Mouse (Mus musculus) lung, adult 10 weeks (tissue): Measurements from ENCODE around the gene Pramel7. TPM values are rescaled to one million over a fixed set of nuclear protein-coding genes. Genes with fewer than 3 reads are reported as not detected.

Experiments
- polyA plus RNA-seq: library from polyadenylated mRNA; stranded (reverse); fragments of 350-450 nt; fragmentation: Illumina TruSeq; extraction: RNeasy Lipid Tissue Mini Kit (QIAGEN cat#74804); gene quantifications from one replicate; pipeline ENCODE4 v1.2.3, GENCODE M21; 2014; ENCODE audit warnings: low read depth, low replicate concordance; ENCODE audit not compliant: insufficient read depth

Pramel7 gene
- not detected for polyA plus RNA-seq

GRCm38 (mm10) chr2:87496993-87497392, at the start of gene Pramel7:
Pramel7 (minus strand) TSS chr2:87497093.

GRCm38 (mm10) chr2:87545442-87545841, 48.5 kb upstream of the Pramel7 start, which contains the start of gene Olfr1128:
Olfr1128 (minus strand) TSS chr2:87545542.

GRCm38 (mm10) chr2:87531496-87531895, 34.6 kb upstream of the Pramel7 start, which contains the start of gene Olfr153:
Olfr153 (plus strand) TSS chr2:87531796.

DNA sequence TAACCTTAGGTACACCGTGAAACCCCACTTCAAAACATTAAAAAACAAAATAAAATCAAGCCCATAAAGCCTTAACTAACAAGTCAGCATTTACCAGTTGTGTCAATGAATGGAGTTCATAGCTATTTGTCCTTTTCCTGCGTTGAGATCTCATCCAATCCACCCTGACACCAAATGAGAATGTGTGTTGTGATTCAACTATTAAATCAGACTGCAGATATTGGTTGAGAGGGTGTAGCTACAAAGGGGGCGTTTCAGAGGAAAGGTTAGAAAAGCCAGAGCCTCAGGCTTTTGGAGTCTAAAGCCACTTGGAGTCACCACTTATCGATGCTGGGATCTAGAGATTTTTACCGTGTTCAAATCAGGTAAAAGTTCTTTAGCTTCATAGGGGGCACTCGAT, 9.4 kb upstream of the Pramel7 start, which contains the start of gene Pramel6:
Pramel6 (plus strand) TSS at position 301 of the 400 bp plus-strand sequence.

GRCm38 (mm10) chr2:87453662-87454061, 43.2 kb downstream of the Pramel7 start, which contains the start of gene Olfr1126:
Olfr1126 (plus strand) TSS chr2:87453962.

Other genes with a start within 250 kb of the Pramel7 start
- not detected for gene Olfr1115, start 249.1 kb downstream of the Pramel7 start, polyA plus RNA-seq
- not detected for gene Olfr1116, start 229.6 kb downstream of the Pramel7 start, polyA plus RNA-seq
- gene Olfr1118, start 189.5 kb downstream of the Pramel7 start, polyA plus RNA-seq: not detected
- not detected for gene Olfr1120, start 142.3 kb downstream of the Pramel7 start, polyA plus RNA-seq
- gene Olfr1121, start 127.2 kb downstream of the Pramel7 start, polyA plus RNA-seq: not detected
- gene Olfr1122, start 111.2 kb downstream of the Pramel7 start, polyA plus RNA-seq: not detected
- not detected for gene Olfr1123, start 80.5 kb downstream of the Pramel7 start, polyA plus RNA-seq
- gene Olfr1124, start 66.8 kb downstream of the Pramel7 start, polyA plus RNA-seq: not detected
- gene Olfr1126, start 43.1 kb downstream of the Pramel7 start, polyA plus RNA-seq: not detected
- gene Pramel6, start 9.5 kb upstream of the Pramel7 start, polyA plus RNA-seq: not detected
- not detected for gene Olfr153, start 34.7 kb upstream of the Pramel7 start, polyA plus RNA-seq
- gene Olfr1128, start 48.4 kb upstream of the Pramel7 start, polyA plus RNA-seq: not detected
- not detected for gene Olfr1129, start 76.8 kb upstream of the Pramel7 start, polyA plus RNA-seq
- gene Olfr1130, start 109.1 kb upstream of the Pramel7 start, polyA plus RNA-seq: not detected
- not detected for gene Olfr1131, start 130.0 kb upstream of the Pramel7 start, polyA plus RNA-seq
- not detected for gene Olfr1132, start 140.4 kb upstream of the Pramel7 start, polyA plus RNA-seq
- not detected for gene Olfr1133, start 150.3 kb upstream of the Pramel7 start, polyA plus RNA-seq
- not detected for gene Olfr1134, start 161.4 kb upstream of the Pramel7 start, polyA plus RNA-seq
- gene Olfr1135, start 176.6 kb upstream of the Pramel7 start, polyA plus RNA-seq: not detected
- not detected for gene Olfr1136, start 196.9 kb upstream of the Pramel7 start, polyA plus RNA-seq
- not detected for gene Olfr1137, start 216.1 kb upstream of the Pramel7 start, polyA plus RNA-seq
- not detected for gene Olfr1138, start 242.9 kb upstream of the Pramel7 start, polyA plus RNA-seq
- gene Olfr1140, start 246.7 kb upstream of the Pramel7 start, polyA plus RNA-seq: not detected